Mouse (Mus musculus) cortical plate, adult 2 months (tissue): Measurements from ENCODE around the gene Olfr157.

ENCODE experiments used
- CTCF ChIP-seq: fragments of 200-500 bp; IDR thresholded peaks from 2 replicates; pipeline ENCODE4 v1.5.1; 2011; ENCODE audit warnings: mild to moderate bottlenecking, control low read depth, low read length; ENCODE audit not compliant: insufficient read depth; ENCODE audit errors: extremely low read depth
- POLR2A ChIP-seq: fragments of 200-500 bp; IDR thresholded peaks from 2 replicates; pipeline ENCODE4 v1.6.1; 2011; ENCODE audit warnings: mild to moderate bottlenecking, low read length, control low read depth; ENCODE audit not compliant: insufficient read depth; ENCODE audit errors: extremely low read depth

GRCm38 (mm10) chr4:43832031-43832430 lies 8.0 kb downstream of the Olfr157 start:
- TF ChIP-seq POLR2A (no peak), CTCF (no peak)
